Mouse (Mus musculus): ENCODE data around the gene Gm28048. TPM values are rescaled to one million over a fixed set of nuclear protein-coding genes. Genes with fewer than 3 reads are reported as not detected.

Gene Gm28048
- polyA plus RNA-seq, 1 experiment = 21.9 TPM

GRCm38 (mm10) chr11:23014996-23015395, 33.1 kb upstream of the Gm28048 start:
- 79% methylated on average over 6 of the region's 6 CpGs for WGBS
- H3K4me1 ChIP-seq (ENCODE audit: control insufficient read depth, insufficient read depth, low read length) = no peaks in the 10 kb centered on the region
- no peak overlapping the region for H3K4me3 ChIP-seq (replicated peaks; ENCODE audit: control insufficient read depth, low read depth, low read length)
- no peak overlapping the region for H3K27ac ChIP-seq (ENCODE audit: control insufficient read depth, insufficient read depth, low read depth, low read length, poor library complexity)
- TF ChIP-seq CTCF (IDR thresholded peaks at IDR 0.05; ENCODE audit: control insufficient read depth, insufficient read depth, low read length) (no peak), POLR2A (IDR thresholded peaks at IDR 0.05; ENCODE audit: borderline replicate concordance, control insufficient read depth, low read depth, low read length) (no peak)

DNA sequence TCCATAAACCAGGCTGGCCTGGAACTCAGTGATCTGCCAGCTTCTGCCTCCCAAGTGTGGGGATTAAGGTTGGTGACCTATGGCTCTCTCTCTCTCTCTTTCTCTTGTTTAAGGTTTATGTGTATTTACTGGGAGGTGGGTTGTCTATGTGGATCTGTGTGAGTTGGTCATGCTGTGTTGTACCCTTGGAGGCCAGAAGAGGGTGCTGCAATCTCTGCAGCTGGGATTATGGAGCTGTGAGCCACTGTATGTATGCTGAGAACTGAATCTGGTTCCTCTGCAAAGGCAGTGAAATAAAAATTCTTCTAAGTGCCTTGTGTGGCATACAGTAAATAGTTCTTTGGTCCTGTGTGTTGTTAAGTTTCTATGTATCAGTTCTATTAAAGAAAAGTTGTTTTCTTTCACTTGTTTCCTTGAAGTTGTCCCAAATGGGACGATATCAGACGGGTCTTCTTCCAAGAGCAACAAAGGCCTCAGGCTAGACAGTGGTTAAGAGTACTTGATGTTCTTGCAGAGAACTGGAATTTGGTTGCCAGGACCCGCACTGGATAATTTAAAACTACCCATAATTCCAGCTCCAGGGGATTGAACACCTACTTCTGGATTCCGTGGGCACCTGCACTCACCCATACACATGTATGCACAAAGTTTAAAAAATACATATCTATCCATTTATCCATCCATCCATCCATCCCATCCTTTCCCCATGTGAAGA, 31.8 kb upstream of the Gm28048 start:
- no peaks in the 10 kb centered on the region for H3K4me1 ChIP-seq (ENCODE audit: control insufficient read depth, insufficient read depth, low read length)
- TF ChIP-seq POLR2A (IDR thresholded peaks at IDR 0.05; ENCODE audit: borderline replicate concordance, control insufficient read depth, low read depth, low read length) (no peak), CTCF (IDR thresholded peaks at IDR 0.05; ENCODE audit: control insufficient read depth, insufficient read depth, low read length) (peak; percentile 70)
- WGBS = 87% methylated on average over 4 of the region's 4 CpGs
- H3K27ac ChIP-seq (ENCODE audit: control insufficient read depth, insufficient read depth, low read depth, low read length, poor library complexity) = no peak overlapping the region
- no peak overlapping the region for H3K4me3 ChIP-seq (replicated peaks; ENCODE audit: control insufficient read depth, low read depth, low read length)

DNA sequence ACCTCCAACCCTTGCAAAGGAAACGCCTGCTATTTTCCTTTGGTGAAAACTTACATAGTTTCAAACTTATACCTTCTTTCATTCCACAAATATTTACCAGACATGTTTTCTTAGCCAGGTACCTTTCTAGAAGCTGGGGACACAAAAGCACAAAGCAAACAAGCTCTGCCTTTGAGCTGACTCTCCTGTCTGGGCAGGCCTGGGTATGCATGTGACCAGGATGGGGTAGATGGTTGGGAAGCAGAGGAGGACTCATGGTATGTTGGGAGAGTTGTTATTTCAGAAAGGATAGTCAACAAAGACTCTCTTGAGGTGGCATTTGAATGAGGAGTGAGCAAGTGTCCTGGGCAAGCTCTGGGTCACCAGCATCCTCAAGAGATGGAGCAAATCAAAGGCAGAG, 31.2 kb upstream of the Gm28048 start:
- no peak overlapping the region for H3K4me3 ChIP-seq (replicated peaks; ENCODE audit: control insufficient read depth, low read depth, low read length)
- TF ChIP-seq POLR2A (IDR thresholded peaks at IDR 0.05; ENCODE audit: borderline replicate concordance, control insufficient read depth, low read depth, low read length) (no peak), CTCF (IDR thresholded peaks at IDR 0.05; ENCODE audit: control insufficient read depth, insufficient read depth, low read length) (no peak)
- H3K27ac ChIP-seq (ENCODE audit: control insufficient read depth, insufficient read depth, low read depth, low read length, poor library complexity) = no peak overlapping the region
- H3K4me1 ChIP-seq (ENCODE audit: control insufficient read depth, insufficient read depth, low read length) = no peaks in the 10 kb centered on the region
- WGBS = 76% methylated on average over 1 of the region's 1 CpGs

DNA sequence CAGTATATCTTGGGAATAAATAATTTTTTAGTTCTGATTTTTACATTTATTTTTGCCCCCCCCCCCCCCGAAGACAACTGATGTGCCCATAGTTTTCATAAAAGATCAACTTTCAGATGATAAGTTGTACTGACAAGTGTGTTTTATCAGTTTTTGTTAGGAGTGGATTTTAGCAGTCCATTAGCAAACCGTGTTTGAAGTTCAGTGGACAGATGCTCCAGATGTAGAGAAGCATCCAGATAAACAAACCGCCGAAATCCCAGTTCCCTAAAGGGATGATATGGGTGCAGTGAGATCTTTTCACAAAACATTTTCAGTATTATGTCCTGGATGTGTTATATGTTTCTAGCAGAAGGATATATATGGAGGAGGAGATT, 26.9 kb upstream of the Gm28048 start:
- TF ChIP-seq POLR2A (IDR thresholded peaks at IDR 0.05; ENCODE audit: borderline replicate concordance, control insufficient read depth, low read depth, low read length) (no peak), CTCF (IDR thresholded peaks at IDR 0.05; ENCODE audit: control insufficient read depth, insufficient read depth, low read length) (no peak)
- Histone ChIP-seq H3K27ac (ENCODE audit: control insufficient read depth, insufficient read depth, low read depth, low read length, poor library complexity) (no peak overlapping the region), H3K4me1 (ENCODE audit: control insufficient read depth, insufficient read depth, low read length) (no peaks in the 10 kb centered on the region), H3K4me3 (replicated peaks; ENCODE audit: control insufficient read depth, low read depth, low read length) (no peak overlapping the region)
- WGBS = 30% methylated on average over 4 of the region's 4 CpGs

GRCm38 (mm10) chr11:23008181-23008823, 26.4 kb upstream of the Gm28048 start:
- H3K4me1 ChIP-seq (ENCODE audit: control insufficient read depth, insufficient read depth, low read length) = no peaks in the 10 kb centered on the region
- TF ChIP-seq POLR2A (IDR thresholded peaks at IDR 0.05; ENCODE audit: borderline replicate concordance, control insufficient read depth, low read depth, low read length) = peak; percentile 74; the same call in 1 of the 2 replicates
- no peak for TF ChIP-seq CTCF (IDR thresholded peaks at IDR 0.05; ENCODE audit: control insufficient read depth, insufficient read depth, low read length)
- peak overlapping the region; percentile 70 for H3K27ac ChIP-seq (ENCODE audit: control insufficient read depth, insufficient read depth, low read depth, low read length, poor library complexity)
- under 1% methylated on average over 40 of the region's 40 CpGs for WGBS
- H3K4me3 ChIP-seq (replicated peaks; ENCODE audit: control insufficient read depth, low read depth, low read length) = peak overlapping the region; percentile 83

DNA sequence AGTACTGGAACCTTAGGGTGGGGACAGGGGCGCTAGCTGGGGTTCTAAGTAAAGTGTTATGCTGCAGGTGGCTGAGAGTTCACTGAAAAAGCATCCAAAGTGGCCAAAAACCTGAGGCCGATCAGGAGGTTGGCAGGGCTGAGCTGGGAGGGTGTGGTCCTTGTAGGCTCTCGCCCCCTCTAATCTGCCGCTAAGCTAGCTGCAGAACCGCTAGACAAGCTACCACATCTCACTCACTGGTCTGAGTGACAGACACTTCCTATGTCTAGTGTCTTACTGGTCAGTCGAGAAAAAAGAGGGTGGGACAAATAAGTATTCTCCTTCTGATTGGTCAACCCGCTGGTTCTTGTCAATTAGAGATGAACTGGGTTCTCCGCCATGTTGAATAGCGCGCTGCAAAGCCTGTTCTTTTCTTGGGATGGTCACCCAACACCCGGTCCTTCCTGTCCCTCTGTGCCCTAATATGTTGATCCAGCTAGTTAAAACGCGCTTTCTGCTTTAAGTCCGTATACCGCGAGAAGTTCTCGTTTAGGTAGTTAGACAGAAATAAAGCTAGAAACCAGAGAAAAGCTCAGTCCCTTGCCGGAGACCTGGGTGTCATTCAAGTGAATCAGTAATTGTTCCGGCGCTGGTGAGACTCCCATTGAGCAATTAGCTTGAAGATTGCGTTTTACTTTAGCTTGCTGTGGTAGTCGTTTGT, 25.7 kb upstream of the Gm28048 start, which contains the start of gene Fam161a:
Gene Fam161a (plus strand): TSS at position 51 of the 700 bp plus-strand sequence.
- peak within 1 kb of the TSS; percentile 83 for H3K4me3 ChIP-seq (replicated peaks; ENCODE audit: control insufficient read depth, low read depth, low read length)
- under 1% methylated on average over 22 of the region's 22 CpGs for WGBS
- no peaks in the 10 kb centered on the region for H3K4me1 ChIP-seq (ENCODE audit: control insufficient read depth, insufficient read depth, low read length)
- TF ChIP-seq POLR2A (IDR thresholded peaks at IDR 0.05; ENCODE audit: borderline replicate concordance, control insufficient read depth, low read depth, low read length) = no peak
- TF ChIP-seq CTCF (IDR thresholded peaks at IDR 0.05; ENCODE audit: control insufficient read depth, insufficient read depth, low read length) = no peak
- H3K27ac ChIP-seq (ENCODE audit: control insufficient read depth, insufficient read depth, low read depth, low read length, poor library complexity) = peak within 1 kb of the TSS; percentile 70

DNA sequence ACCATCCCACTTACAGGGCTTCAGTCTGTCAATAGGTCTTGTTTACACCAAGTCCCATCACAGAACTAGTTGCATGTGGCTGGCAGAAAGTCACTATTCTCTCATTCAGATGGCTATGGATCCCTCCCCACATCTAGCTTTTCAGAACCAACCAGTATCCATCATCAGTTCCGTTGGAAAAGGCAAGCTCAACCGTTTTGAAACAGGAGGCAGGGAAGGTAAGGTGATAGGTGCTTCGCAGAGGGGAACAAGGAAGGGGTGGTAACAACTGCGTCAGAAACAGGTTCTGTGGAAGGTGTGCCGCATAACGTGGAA, 25.2 kb upstream of the Gm28048 start:
- TF ChIP-seq POLR2A (IDR thresholded peaks at IDR 0.05; ENCODE audit: borderline replicate concordance, control insufficient read depth, low read depth, low read length) (no peak), CTCF (IDR thresholded peaks at IDR 0.05; ENCODE audit: control insufficient read depth, insufficient read depth, low read length) (no peak)
- Histone ChIP-seq H3K27ac (ENCODE audit: control insufficient read depth, insufficient read depth, low read depth, low read length, poor library complexity) (peak overlapping the region; percentile 10), H3K4me3 (replicated peaks; ENCODE audit: control insufficient read depth, low read depth, low read length) (peak overlapping the region; percentile 36), H3K4me1 (ENCODE audit: control insufficient read depth, insufficient read depth, low read length) (no peaks in the 10 kb centered on the region)
- WGBS = 7% methylated on average over 6 of the region's 6 CpGs

- Histone ChIP-seq H3K4me3 (replicated peaks; ENCODE audit: control insufficient read depth, low read depth, low read length) (no peak overlapping the region), H3K27ac (ENCODE audit: control insufficient read depth, insufficient read depth, low read depth, low read length, poor library complexity) (no peak overlapping the region), H3K4me1 (ENCODE audit: control insufficient read depth, insufficient read depth, low read length) (no peaks in the 10 kb centered on the region)
- WGBS = 90% methylated on average over 1 of the region's 1 CpGs
- no peak for TF ChIP-seq CTCF (IDR thresholded peaks at IDR 0.05; ENCODE audit: control insufficient read depth, insufficient read depth, low read length)
- TF ChIP-seq POLR2A (IDR thresholded peaks at IDR 0.05; ENCODE audit: borderline replicate concordance, control insufficient read depth, low read depth, low read length) = no peak
These were observed 23.4 kb upstream of the Gm28048 start for GRCm38 (mm10) chr11:23005276-23005675.
